Mouse (Mus musculus): ENCODE measurements at regions not wholly inside any gene's neighbourhood (a gene's known extent, or its start where the extent isn't known, plus 50 kb on each side); places are given as distances from the start of the nearest gene placed in this dataset.
A peak's percentile ranks its signal among the peaks of the same experiment; 100 is the strongest.

GRCm38 (mm10) chr19:26037270-26037669 lies 365.1 kb downstream of the Dmrt2 start:
- DNase-seq (ENCODE audit: low spot score) = peak; percentile 40

DNA sequence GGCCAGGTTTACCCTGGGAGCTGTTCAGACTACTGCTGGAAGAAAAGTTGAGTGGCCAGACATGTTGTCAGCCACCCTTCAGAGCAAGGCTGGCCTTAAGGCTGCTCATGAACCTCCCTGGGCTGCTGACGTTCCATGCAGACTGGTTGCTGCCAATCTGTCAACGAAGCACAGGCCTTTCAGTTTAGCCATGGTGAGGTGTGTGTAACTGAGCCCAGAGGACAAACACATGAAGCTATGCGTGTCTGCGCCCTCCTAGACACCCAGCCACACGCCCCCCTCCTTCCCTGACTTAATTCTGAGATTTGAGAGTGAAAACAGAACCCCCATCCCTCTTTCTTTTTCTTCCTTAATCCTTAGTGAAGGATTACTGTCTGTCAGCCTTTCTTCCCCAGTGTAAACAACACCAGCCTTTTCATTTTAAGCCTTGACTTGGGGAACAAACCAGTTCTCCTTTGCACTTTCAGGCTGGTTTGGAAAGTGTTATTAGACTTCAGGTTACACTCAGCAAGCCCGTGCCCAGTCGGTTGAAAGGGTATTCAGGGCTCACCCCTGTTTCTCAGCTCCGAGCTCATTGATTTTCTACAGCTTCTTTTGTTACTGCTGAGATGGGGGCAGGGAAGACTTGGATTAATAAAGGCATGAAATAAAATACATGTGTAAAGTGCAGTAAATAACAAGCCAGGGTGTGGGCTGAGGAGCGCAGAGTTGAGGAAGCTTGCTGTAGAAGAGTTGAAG lies 379.4 kb downstream of the Dmrt2 start:
- no peak for DNase-seq (ENCODE audit: low spot score)

GRCm38 (mm10) chr19:26059668-26060067 lies 387.5 kb downstream of the Dmrt2 start:
- DNase-seq (ENCODE audit: low spot score) = no peak

GRCm38 (mm10) chr19:26068553-26068952 lies 396.3 kb downstream of the Dmrt2 start:
- DNase-seq (ENCODE audit: low spot score) = no peak

- DNase-seq (ENCODE audit: low spot score) = no peak
Observed at GRCm38 (mm10) chr19:26069908-26070307, 397.7 kb downstream of the Dmrt2 start.

DNA sequence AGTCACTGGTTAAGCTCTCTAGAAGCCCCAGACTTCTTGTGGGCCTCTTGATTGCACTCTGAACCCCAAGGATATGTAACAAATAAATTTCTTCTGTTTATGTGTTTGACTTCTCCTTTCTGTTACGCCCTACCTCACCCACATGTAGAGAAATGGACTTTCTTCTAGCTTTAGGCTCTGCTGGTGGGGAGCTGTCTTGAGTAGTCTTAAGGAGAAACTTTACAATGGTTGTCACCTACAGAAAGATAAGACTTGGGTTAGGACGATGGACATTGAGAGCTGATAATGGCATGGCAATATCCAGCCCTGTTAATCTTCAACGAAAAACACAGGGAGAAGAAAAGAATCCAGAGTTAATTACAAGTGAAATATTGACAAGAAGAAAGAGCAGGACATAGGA lies 416.1 kb downstream of the Dmrt2 start:
- no peak for DNase-seq (ENCODE audit: low spot score)

DNA sequence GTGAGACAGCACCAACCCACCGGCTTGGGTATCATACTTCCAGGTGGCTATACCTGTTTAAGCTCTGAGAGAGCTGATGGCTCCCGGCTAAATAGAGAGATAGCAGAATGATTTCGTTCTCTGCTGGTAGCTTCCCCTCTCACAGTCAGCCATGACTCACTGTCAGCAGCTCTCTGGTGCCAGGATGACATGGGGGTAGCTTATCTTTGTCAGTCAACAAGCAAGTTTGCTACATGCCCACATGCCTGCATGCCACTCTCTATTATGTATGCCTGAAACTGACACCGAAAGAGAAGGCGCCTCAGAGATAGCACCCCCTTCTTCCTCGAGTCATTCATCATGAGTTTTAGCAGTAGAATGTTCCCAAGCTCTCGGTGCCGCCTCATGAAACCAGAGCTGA lies 419.2 kb downstream of the Dmrt2 start:
- no peak for DNase-seq (ENCODE audit: low spot score)

- no peak for DNase-seq (ENCODE audit: low spot score)
Observed at GRCm38 (mm10) chr19:26093844-26094243, 421.6 kb downstream of the Dmrt2 start.

DNA sequence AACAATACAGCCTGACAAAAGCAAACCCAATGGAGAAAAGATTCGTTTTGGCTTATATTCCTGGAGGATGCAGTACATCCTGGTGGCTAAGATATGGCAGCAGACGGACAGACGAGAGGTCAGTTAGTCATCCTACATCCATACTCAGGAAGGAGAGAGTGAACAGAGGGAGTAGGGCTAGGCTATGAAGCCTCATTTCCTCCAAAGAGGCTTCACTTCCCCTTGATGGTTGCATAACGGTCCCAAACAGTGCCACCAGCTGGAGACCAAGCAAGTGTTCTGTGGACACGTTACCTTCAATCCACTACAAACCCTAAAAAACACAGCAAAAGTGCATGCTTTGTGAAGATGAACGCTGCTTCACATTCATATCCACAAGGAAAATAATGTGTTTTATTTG lies 442.1 kb downstream of the Dmrt2 start:
- no peak for DNase-seq (ENCODE audit: low spot score)

DNA sequence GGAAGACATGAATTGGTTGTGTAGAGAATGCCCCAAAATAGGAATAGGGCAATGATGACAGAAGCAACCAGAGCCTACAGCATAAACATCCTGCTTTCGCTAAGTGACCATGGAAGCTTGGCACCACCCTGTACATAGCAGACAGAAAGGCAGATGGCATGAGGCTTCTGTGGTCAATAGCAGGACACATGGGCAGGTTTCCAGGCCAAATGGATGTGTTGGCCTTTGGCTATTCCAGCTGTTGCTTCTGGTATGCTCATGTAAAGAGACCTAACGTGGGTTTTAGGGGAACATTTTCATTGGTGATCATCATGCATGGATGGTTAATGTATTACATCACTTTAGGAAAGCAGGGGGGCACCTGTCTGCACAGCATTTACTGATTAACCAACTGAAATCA lies 456.2 kb downstream of the Dmrt2 start:
- no peak for DNase-seq (ENCODE audit: low spot score)

- DNase-seq (ENCODE audit: low spot score) = no peak
Observed at GRCm38 (mm10) chr19:26134385-26134784, 462.2 kb downstream of the Dmrt2 start.

DNA sequence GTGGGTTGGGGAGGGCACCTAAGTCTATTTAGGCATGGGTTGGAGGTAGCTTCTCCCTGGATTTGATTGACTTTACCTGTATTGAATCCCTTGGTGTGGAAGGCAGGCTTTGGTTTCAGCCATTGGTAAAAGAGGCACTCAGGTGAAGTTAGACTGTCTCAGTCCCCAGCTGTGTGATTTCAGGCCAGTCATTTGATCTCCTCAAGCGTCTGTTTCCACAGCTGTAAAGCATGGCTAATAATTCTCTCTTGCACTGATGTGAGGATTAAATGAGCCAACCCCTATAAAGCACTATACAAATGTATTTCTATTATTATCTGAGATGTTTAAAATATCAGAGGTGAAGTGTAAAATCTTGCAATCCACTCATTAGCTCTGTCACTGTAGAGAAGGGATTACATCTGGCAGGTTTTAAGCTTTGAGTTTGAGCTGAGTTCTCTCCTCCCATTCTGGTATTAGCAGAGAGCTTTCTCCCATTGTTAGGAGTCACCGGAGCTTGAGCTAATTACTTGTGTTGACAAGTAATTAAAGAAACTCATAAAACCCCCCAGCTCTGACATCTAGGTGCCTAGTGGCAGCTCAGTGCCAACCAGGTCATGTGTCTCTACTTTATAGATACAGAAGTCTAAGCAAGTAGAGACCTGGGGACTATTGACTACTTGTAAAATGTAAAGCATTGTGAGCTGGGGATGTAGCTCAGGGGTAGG lies 463.3 kb downstream of the Dmrt2 start:
- DNase-seq (ENCODE audit: low spot score) = no peak

GRCm38 (mm10) chr19:26140647-26141046 lies 464.2 kb upstream of the Smarca2 start:
- no peak for DNase-seq (ENCODE audit: low spot score)

DNA sequence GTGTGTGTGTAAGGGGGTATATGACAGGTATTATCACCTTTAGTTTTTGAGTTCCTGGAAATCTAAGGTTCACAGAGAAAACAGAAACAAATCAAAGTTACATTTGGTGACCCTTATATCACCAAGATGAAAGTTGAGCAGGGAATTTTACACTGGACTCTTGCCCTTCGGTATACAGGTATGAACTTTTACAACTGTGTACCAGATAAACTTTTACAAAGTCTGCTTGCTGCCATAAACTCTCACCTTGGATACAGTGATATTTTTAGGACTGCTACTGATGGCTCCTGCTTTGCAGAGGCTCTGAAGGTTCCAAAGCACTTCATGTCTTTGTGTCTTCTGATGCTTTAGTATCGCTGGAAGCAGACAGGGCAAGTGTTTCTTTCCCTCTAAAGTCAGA lies 461.3 kb upstream of the Smarca2 start:
- no peak for DNase-seq (ENCODE audit: low spot score)

GRCm38 (mm10) chr19:26151216-26151615 lies 453.6 kb upstream of the Smarca2 start:
- no peak for DNase-seq (ENCODE audit: low spot score)

GRCm38 (mm10) chr19:26164993-26165392 lies 439.9 kb upstream of the Smarca2 start:
- DNase-seq (ENCODE audit: low spot score) = no peak

- peak; percentile 13 for DNase-seq (ENCODE audit: low spot score)
Observed at GRCm38 (mm10) chr19:26181774-26182173, 423.1 kb upstream of the Smarca2 start.

DNA sequence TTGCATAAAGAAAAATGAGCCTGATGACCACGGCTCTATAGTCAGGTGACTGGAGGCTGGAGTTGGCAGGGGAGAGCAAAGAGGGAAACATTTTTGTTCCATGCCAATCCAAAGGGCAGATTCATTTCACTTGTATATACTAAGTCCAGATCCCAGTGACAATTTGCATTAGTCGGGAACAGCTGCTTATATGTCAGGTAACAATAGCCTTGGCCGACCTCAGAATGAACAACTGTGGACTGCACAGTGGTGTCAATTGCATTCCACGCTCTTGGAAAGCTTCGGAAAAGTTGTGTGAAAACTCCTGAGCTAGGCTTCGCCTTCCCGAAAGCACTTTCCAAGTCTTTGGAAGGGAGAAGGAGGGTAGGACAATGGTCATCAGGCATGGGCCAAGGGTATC lies 419.8 kb upstream of the Smarca2 start:
- DNase-seq (ENCODE audit: low spot score) = no peak

DNA sequence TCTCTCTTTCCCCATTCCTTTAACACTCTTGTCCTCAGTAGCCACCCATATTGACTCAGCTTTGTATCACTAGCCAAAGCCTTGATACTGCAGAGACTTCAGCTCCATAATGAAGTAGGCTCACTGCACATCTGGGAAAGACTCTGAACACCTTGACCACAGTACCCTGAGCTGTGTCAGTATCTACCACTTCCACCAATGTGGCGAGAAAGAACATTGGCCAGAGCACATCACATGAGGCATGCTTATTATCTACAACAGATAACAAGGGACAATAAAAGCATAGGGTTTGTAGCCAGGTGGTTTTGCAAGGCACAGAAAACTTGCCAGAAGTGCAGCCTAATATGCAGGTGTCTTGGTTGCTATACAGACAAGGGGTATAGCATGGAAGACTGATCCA lies 414.0 kb upstream of the Smarca2 start:
- no peak for DNase-seq (ENCODE audit: low spot score)

DNA sequence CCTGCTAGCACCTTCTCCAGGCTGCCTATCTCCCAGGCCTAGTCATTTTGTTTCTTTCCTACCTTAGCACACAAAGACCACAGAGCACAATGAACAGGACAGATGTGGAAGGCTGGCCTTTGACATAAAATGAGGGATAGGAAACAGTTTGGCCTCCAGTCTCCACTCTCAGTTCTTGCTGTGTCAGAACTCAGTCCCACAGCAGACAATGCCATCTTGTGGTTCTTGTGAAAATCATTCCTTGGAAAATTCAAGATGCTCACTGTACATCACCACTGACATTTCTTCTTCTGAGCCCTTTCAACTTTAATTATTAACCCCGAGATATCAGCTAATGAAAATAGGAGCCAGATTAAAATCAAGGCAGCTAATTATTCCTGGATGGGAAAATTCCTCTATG lies 411.2 kb upstream of the Smarca2 start:
- no peak for DNase-seq (ENCODE audit: low spot score)

DNA sequence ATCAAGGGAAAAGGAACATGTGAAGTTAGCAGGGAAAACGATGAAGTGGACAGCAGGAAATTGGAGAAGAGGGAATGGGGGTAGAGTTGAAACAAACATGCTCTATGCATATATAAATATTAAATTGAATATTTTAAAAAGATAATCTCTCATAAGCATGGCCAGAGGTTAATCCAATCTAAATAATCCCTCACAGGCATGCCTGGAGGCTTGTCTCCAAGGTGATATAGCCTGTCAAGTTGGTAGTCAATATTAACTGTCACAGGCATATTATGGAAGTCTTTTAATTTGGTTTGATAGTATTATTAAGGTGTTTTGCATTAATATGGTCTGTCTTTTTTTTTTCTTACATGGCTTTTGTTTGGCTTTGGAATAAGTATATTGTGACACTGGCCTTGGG lies 396.1 kb upstream of the Smarca2 start:
- no peak for DNase-seq (ENCODE audit: low spot score)

DNA sequence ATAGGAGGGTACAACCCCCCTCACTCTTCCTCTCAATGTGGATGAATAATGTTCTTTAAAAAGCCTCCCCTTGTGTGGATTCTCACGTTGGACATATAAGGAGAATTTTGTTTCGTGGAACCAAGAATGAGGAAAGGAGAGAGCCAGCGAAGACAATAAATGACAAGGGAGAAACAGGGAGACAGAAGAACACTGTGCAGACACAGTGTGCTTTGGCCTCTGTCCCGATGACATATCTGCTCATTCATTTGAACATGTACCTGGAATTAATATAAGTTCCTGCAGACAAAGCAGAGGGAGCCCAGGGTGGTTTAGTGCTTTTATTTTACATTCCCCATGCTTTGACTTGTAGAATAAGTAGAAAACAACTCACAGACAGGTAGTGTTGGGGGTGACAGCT lies 370.3 kb upstream of the Smarca2 start:
- DNase-seq (ENCODE audit: low spot score) = no peak

- DNase-seq (ENCODE audit: low spot score) = no peak
Observed at GRCm38 (mm10) chr19:26244067-26244466, 360.8 kb upstream of the Smarca2 start.

DNA sequence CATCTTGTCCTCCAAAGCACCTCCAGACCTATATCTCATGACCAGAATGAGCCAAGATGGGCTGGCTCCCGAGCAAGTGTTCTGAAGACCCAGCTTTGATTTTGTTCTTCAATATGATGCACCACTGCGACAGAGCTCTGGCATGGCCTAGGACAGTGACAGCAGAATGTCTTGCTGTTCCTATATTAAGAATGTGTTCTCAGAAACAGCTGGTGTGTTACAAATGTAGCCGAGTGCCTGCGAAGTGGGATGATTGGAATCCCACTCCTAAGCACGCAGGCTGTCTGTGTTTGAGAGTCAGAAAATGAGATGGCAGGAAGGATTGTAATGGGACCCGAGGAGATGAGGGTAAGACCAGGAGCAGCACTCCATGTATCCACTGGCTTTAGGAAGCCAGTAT lies 355.1 kb upstream of the Smarca2 start:
- DNase-seq (ENCODE audit: low spot score) = no peak

All from yolk sac, embryonic 10.5 days (tissue).